Mouse (Mus musculus) hindbrain, embryonic 11.5 days (tissue): ENCODE results near the gene Ccni. TPM values are rescaled to one million over a fixed set of nuclear protein-coding genes. Genes with fewer than 3 reads are reported as not detected.

Experiments
- ATAC-seq: fragments of 200-750 bp; cut with Nextera tagmentation; 2 replicates; pipeline ENCODE4 v1.8.0; 2017; ENCODE audit warnings: mild to moderate bottlenecking, moderate TSS enrichment, moderate library complexity; ENCODE audit not compliant: low FRiP score
- DNase-seq: peaks from one replicate; pipeline ENCODE4 v3.0.0-alpha.2; 2015; ENCODE audit warnings: low spot score
- H3K27ac ChIP-seq: fragments of 300-500 bp; sonication (generic); 2 replicates; pipeline ENCODE4 v1.5.1; 2014; ENCODE audit warnings: mild to moderate bottlenecking, low read depth, low read length
- H3K27me3 ChIP-seq: fragments of 300-500 bp; sonication (generic); 2 replicates; pipeline ENCODE4 v1.6.1; 2014; ENCODE audit warnings: mild to moderate bottlenecking, low read length, moderate library complexity, mixed read lengths; ENCODE audit not compliant: control insufficient read depth, insufficient read depth
- H3K36me3 ChIP-seq: fragments of 300-500 bp; sonication (generic); 2 replicates; pipeline ENCODE4 v1.6.1; 2014; ENCODE audit warnings: mild to moderate bottlenecking, low read length, moderate library complexity, mixed read lengths; ENCODE audit not compliant: control insufficient read depth, insufficient read depth
- H3K4me1 ChIP-seq: fragments of 300-500 bp; sonication (generic); replicated peaks from 2 replicates; pipeline ENCODE4 v1.6.1; 2014; ENCODE audit warnings: low read length, mixed read lengths; ENCODE audit not compliant: control insufficient read depth, insufficient read depth
- H3K4me2 ChIP-seq: fragments of 300-500 bp; sonication (generic); replicated peaks from 2 replicates; pipeline ENCODE4 v1.6.1; 2014; ENCODE audit warnings: mild to moderate bottlenecking, low read depth, low read length
- H3K4me3 ChIP-seq: fragments of 300-500 bp; sonication (generic); 2 replicates; pipeline ENCODE4 v1.5.1; 2014; ENCODE audit warnings: low read depth, low read length
- H3K9ac ChIP-seq: fragments of 300-500 bp; sonication (generic); 2 replicates; pipeline ENCODE4 v1.6.1; 2014; ENCODE audit warnings: low read depth, low read length
- H3K9me3 ChIP-seq: fragments of 300-500 bp; sonication (generic); 2 replicates; pipeline ENCODE4 v1.6.1; 2016; ENCODE audit warnings: low read length; ENCODE audit not compliant: control insufficient read depth
- WGBS: fragments of 180-500 bp; shearing (Covaris S2); extraction: QIAGEN DNeasy Blood & Tissue Kit; methylation state at CpG from one replicate; pipeline ENCODE4 v1.1.7; 2014; 5-methylcytosine and 5-hydroxymethylcytosine counted together
- polyA plus RNA-seq: library from polyadenylated mRNA; unstranded; fragments of >200 nt; fragmentation: Nextera tagmentation; extraction: Ambion mirVana; gene quantifications from 2 replicates; pipeline ENCODE4 v1.2.1, GENCODE M21; 2014

Ccni gene
- polyA plus RNA-seq, 1 experiment from 2014 or later, result 164 TPM

DNA sequence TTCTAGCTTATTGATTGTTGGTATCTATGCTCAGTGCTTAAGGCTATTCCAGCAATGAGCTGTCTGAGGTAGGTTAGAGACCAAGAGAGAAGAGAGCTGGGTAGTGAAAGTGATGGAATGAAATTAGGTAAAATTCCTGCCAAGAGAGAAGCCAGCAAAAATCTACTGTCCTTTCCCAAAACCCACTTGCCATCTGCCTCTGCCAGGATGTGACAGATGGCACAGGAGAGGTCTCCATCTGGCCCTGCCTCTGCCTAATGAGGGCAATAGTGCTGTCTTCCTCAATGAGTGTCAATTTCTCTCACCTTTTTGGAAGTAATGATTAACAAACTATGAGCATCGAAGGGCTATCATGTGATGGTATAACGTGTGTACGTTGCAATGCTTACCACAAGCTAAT, 29.6 kb upstream of the Ccni start:
- no peak overlapping the region for H3K4me3 ChIP-seq
- no peak for ATAC-seq
- H3K36me3 ChIP-seq, result no peaks in the 10 kb centered on the region
- WGBS, result 84% methylated on average over 3 of the region's 3 CpGs
- DNase-seq, result no peak
- H3K27me3 ChIP-seq, result no peaks in the 10 kb centered on the region
- H3K9me3 ChIP-seq, result no peaks in the 10 kb centered on the region
- no peak overlapping the region for H3K9ac ChIP-seq
- no peaks in the 10 kb centered on the region for H3K4me1 ChIP-seq
- no peak overlapping the region for H3K27ac ChIP-seq
- H3K4me2 ChIP-seq, result no peak overlapping the region

DNA sequence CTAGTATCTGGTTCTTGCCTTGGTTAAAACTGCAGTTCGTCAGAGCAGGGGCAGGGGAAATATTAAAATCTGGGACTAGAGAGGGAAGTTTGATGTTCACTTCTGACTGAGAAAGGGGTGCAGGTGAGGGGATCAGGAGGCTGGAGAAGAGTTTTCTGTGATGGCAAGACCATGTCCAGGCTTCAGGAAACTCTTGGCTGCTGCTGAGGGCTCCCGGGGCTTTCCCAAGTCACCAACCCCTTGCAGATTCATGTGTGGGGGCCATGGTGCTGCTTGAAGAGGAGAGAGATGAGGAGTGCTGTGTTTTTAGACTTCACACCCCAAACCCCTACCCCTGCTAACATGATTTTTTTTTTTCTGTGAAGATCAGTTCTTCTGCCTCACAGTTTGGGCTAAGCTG, 28.3 kb upstream of the Ccni start:
- no peak overlapping the region for H3K4me2 ChIP-seq
- no peaks in the 10 kb centered on the region for H3K36me3 ChIP-seq
- no peak overlapping the region for H3K9ac ChIP-seq
- no peaks in the 10 kb centered on the region for H3K4me1 ChIP-seq
- H3K27me3 ChIP-seq, result no peaks in the 10 kb centered on the region
- 84% methylated on average over 2 of the region's 2 CpGs for WGBS
- DNase-seq (no peak), ATAC-seq (no peak)
- H3K27ac ChIP-seq, result no peak overlapping the region
- no peaks in the 10 kb centered on the region for H3K9me3 ChIP-seq
- no peak overlapping the region for H3K4me3 ChIP-seq

DNA sequence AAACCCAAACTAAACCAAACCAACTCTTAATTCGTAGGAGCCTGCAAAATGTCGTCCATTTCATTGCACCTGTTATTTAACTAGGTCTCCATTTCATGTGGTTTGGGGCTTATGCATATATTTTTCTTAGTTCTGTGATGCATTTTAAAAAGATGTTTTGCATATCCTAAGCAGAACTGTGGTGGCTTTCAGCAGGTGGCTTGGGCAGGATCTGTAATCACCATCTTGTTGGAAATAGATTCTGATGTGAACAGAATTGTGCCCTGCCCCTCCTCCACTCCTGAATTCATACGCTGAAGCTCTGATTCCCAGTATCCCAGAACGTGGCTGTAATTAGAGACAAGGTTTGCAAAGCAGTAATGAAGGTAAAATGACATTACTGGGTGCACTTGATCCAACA, 27.8 kb upstream of the Ccni start:
- 81% methylated on average over 4 of the region's 4 CpGs for WGBS
- no peak overlapping the region for H3K4me2 ChIP-seq
- no peaks in the 10 kb centered on the region for H3K36me3 ChIP-seq
- no peaks in the 10 kb centered on the region for H3K27me3 ChIP-seq
- H3K4me1 ChIP-seq, result no peaks in the 10 kb centered on the region
- H3K4me3 ChIP-seq, result no peak overlapping the region
- no peak overlapping the region for H3K9ac ChIP-seq
- no peak overlapping the region for H3K27ac ChIP-seq
- DNase-seq (no peak), ATAC-seq (no peak)
- no peaks in the 10 kb centered on the region for H3K9me3 ChIP-seq

DNA sequence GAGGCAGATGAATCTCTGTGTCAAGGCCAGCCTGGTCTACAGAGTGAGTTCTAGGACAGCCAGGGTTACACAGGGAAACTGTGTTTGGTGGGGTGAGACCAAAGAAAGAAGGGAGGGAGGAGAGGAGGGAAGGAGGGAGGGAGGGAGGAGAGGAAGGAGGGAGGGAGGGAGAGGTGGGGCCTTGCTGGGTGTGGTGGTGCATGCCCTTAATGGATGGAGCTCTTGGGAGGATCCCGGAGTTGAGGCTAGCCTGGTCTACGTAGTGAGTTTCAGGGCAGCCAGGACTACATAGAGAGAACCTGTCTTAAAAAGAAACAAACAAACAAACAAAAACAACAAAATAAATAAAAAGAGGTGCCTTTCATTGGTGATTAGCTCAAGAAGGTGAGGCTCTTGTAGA, 26.5 kb upstream of the Ccni start:
- Histone ChIP-seq H3K4me2 (no peak overlapping the region), H3K27ac (no peak overlapping the region), H3K27me3 (no peaks in the 10 kb centered on the region), H3K9me3 (no peaks in the 10 kb centered on the region), H3K4me1 (no peaks in the 10 kb centered on the region), H3K4me3 (no peak overlapping the region), H3K9ac (no peak overlapping the region), H3K36me3 (no peaks in the 10 kb centered on the region)
- DNase-seq (no peak), ATAC-seq (no peak)
- WGBS, result 93% methylated on average over 2 of the region's 2 CpGs

DNA sequence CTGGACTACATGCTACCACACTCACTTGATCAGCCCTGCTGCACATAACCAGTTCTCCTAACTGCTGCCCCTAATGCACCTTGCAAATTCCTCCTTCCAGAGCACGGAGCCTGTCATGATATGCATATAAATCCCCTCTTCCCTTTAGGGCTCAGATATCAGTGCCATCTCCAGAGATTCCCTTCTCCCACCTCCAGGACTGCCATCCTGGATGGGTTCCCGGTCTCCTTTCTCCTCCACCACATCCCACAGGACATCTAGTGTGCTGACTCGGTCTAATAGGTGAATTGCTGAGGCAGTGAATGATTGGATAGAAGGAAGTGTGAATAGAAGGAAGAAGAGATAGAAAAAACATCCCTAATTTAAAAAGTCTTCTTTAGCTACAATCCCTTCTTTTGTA, 25.4 kb upstream of the Ccni start:
- no peaks in the 10 kb centered on the region for H3K36me3 ChIP-seq
- H3K4me3 ChIP-seq, result no peak overlapping the region
- whole genome bisulfite sequencing, result 78% methylated on average over 3 of the region's 3 CpGs
- H3K4me2 ChIP-seq, result no peak overlapping the region
- H3K9me3 ChIP-seq, result no peaks in the 10 kb centered on the region
- no peaks in the 10 kb centered on the region for H3K4me1 ChIP-seq
- ATAC-seq (no peak), DNase-seq (no peak)
- no peak overlapping the region for H3K9ac ChIP-seq
- H3K27ac ChIP-seq, result no peak overlapping the region
- no peaks in the 10 kb centered on the region for H3K27me3 ChIP-seq

DNA sequence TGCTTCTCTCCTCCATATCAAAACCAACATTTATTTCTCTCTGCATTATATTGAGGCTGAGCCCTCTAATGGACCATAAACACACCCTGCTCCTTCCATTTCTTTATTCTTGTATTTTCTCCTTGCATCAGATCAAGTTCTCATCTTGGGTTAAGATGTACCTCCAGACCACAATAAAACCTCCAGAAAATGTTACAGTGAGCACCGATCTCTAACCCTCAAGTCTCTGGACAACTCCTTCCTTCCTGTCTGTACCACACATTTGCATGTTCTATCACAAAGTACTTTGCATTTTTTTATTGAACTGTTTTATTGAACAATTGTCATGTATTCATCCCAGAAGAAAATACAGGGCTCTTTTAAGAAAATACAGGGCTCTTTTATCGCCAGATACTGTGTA, 23.2 kb upstream of the Ccni start:
- Histone ChIP-seq H3K9ac (no peak overlapping the region), H3K4me2 (no peak overlapping the region), H3K36me3 (no peaks in the 10 kb centered on the region), H3K4me1 (no peaks in the 10 kb centered on the region), H3K9me3 (no peaks in the 10 kb centered on the region), H3K4me3 (no peak overlapping the region), H3K27ac (no peak overlapping the region), H3K27me3 (no peaks in the 10 kb centered on the region)
- DNase-seq (no peak), ATAC-seq (no peak)
- WGBS, result 90% methylated on average over 2 of the region's 2 CpGs

DNA sequence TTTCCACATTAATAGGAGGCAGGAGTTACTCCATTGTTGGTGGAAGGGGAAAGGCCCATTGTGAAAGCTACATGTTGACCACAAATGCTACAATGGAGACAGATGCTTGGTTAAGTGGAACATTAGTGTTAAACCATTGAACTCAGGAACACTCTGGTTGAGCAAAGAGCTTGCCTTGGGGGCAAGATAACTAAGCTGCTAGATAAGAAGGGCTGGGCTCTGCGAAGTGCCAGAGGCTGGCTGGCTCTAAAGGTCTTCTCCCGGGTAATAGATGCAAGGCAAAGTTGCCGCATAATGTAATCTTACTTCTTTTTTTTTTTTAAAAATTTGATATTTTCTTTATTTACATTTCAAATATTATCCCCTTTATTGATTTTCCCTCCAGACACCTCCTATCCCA, 20.9 kb upstream of the Ccni start:
- Histone ChIP-seq H3K4me2 (no peak overlapping the region), H3K27ac (no peak overlapping the region), H3K27me3 (no peaks in the 10 kb centered on the region), H3K9me3 (no peaks in the 10 kb centered on the region), H3K9ac (no peak overlapping the region), H3K36me3 (no peaks in the 10 kb centered on the region), H3K4me1 (no peaks in the 10 kb centered on the region), H3K4me3 (no peak overlapping the region)
- WGBS, result 87% methylated on average over 3 of the region's 3 CpGs
- ATAC-seq (no peak), DNase-seq (no peak)

GRCm38 (mm10) chr5:93224549-93224948, 18.3 kb upstream of the Ccni start:
- WGBS, result 86% methylated on average over 2 of the region's 2 CpGs
- Histone ChIP-seq H3K27me3 (no peaks in the 10 kb centered on the region), H3K27ac (no peak overlapping the region), H3K9me3 (no peaks in the 10 kb centered on the region), H3K4me3 (no peak overlapping the region), H3K4me1 (no peaks in the 10 kb centered on the region), H3K9ac (no peak overlapping the region), H3K36me3 (no peaks in the 10 kb centered on the region), H3K4me2 (no peak overlapping the region)
- ATAC-seq, result no peak
- DNase-seq, result no peak

DNA sequence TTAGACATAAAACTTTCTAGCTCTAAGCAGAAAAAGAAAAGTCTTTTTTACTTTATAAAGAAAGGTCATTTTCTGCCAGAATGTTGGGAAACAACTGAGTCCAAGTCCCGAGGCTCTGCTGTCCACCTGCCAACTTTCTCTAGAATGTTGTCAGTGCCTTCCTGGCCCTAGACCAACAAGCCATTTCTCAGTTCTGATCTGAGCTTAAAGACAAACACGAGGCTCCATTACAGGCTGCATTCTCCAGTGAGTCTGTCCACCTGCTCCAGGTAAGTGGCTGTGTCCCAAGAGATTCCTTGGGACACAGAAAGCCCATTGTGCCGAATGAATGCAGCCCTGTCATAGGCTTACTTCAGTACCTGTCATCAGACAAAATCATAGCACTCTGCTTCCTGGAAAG, 15.4 kb upstream of the Ccni start:
- Histone ChIP-seq H3K4me1 (no peaks in the 10 kb centered on the region), H3K36me3 (no peaks in the 10 kb centered on the region), H3K27ac (no peak overlapping the region), H3K9ac (no peak overlapping the region), H3K4me3 (no peak overlapping the region), H3K4me2 (no peak overlapping the region), H3K9me3 (no peaks in the 10 kb centered on the region), H3K27me3 (no peaks in the 10 kb centered on the region)
- 77% methylated on average over 3 of the region's 3 CpGs for WGBS
- ATAC-seq (no peak), DNase-seq (no peak)
